ENCODE assay signal across 17 mouse cellular contexts in genomic region chr15:92209778-92210177, GRCm38 (mm10).
DNase-seq lines count a peak whose midpoint lies in the region; ATAC-seq lines count a peak whose summit lies in the region.
"Had no signal": no experiment of that assay in that cellular context is flagged by ENCODE, and none has a peak within 500 bp of the region (broad histone marks: within the 10 kb centered on the region; RNA-seq: fewer than 3 reads in every experiment).

No protein-coding gene starts in this region.

- no peak for DNase-seq in frontal cortex, postnatal 25 days (ENCODE audit: low spot score in 2 of 2)
- peak; percentile 34 for DNase-seq in left cerebral cortex, adult 11 months (ENCODE audit: low spot score)
- DNase-seq in left cerebral cortex, postnatal 4 days = no peak
- peak; percentile 33 for DNase-seq in right cerebral cortex, postnatal 25 days
- DNase-seq in right cerebral cortex, postnatal 4 days = no peak
- DNase-seq in telencephalon, adult 2 months (ENCODE audit: low read depth, low spot score) = peak; percentile 72
- DNase-seq in heart, adult 18-20 months = no peak
- DNase-seq: adrenal gland, postnatal 10 days; cerebellum, adult 11-12 months; cerebellum, adult 9-10 months; cerebellum, postnatal 25 days; gastrocnemius, adult 2 months; gastrocnemius, postnatal 25 days; heart, postnatal 4 days had no signal

- intact Hi-C loops in left cerebral cortex, postnatal 4 days (cut with DNase I) = no loop called here

- peak; percentile 95 for ATAC-seq in frontal cortex, adult (ENCODE audit: low TSS enrichment)
- ATAC-seq: forebrain, embryonic 13.5 days; hindbrain, postnatal 0 days had no signal

Comparison
In these comparisons a context has a peak if more than half of its experiments do, and no peak if none do; other contexts are left out.
1. DNase-seq: peak in left cerebral cortex, adult 11 months (single experiment), right cerebral cortex, postnatal 25 days (single experiment) and telencephalon, adult 2 months (single experiment); none in frontal cortex, postnatal 25 days (0 of 2), left cerebral cortex, postnatal 4 days (single experiment), right cerebral cortex, postnatal 4 days (single experiment) and heart, adult 18-20 months (0 of 2).